Mouse (Mus musculus): Measurements from ENCODE around the gene Rxfp4. TPM values are rescaled to one million over a fixed set of nuclear protein-coding genes. Genes with fewer than 3 reads are reported as not detected.

The Rxfp4 gene
- total RNA-seq, 4 experiments from 2014 or later = 0.23 TPM; not detected in 3

DNA sequence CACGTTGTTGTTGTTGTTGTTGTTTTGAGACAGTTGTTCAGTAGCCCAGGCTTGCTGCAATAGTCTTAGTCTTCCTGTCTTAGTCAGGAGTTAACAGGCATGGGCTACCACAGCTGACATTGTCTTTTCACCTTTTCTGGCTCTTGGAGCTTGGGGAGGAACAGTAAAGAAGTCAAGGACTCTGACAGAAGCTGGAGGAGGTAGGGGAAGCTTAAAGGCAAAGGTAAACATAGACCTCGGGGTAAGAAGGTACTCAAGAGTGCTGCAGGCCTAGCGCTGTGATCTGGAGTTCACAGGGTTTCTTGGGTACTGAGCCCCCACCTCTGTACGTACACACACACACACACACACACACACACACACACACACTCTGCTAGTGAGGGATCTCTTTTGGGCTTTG, 24.2 kb downstream of the Rxfp4 start:
- no peak for DNase-seq (ENCODE audit: low spot score)

DNA sequence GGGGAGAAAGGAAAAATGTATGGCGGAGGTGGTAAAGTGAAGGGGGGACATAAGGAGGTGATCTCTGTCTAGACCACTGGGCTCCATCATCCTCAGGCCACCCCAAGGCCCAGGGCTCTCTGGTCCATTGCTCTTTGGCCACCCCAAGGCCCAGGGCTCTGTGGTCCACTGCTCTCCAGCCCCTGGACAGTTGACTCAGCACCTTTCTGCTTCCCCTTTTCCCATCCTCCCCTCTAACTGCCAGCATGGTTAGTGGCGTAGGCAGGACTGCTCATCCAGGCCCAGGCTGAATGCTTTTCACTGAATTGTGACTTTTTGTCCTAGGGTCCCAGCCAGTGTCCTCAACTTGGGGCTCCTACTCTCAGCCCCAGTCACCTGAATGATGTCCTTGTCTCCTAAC, 25.4 kb downstream of the Rxfp4 start:
- no peak for DNase-seq (ENCODE audit: low spot score)

- DNase-seq (ENCODE audit: low spot score) = no peak
Observed at GRCm38 (mm10) chr3:88627114-88627513, 25.8 kb downstream of the Rxfp4 start.

DNA sequence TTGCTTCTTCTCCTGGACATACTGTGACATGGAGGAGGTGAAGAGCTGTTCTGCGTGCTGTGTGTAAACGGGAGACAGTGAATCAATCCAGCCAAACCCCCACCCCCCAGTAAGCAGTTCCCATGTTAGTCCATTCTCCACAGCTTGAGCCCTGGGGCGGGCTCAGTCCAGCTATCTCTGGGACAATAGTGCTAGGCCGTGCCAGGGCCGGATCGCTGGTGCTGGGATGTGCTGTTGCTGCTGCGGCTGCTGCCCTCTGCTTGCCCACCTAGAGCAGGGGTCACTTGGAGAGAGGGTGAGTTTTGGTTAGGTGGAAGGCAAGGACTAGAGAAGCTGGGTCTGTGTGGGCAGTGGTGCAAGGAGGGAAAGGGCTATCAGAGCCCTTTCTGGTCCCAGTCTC, 26.6 kb downstream of the Rxfp4 start:
- no peak for DNase-seq (ENCODE audit: low spot score)

DNA sequence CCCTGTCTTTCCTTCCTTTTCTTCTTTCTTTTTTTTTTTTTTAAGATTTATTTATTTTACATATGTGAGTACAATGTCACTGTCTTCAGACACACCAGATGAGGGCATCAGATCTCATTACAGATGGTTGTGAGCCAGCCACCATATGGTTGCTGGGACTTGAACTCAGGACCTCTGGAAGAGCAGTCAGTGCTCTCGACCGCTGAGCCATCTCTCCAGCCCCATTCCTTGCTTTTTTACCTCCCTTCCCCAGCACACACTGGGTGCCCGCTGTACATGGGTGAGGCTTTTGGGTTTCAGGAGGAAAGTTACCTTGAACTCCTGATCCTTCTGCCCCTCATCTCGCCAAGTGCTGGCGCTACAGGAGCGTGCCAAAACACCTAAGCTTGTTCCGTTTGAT, 27.4 kb downstream of the Rxfp4 start:
- DNase-seq (ENCODE audit: low spot score) = no peak

GRCm38 (mm10) chr3:88624951-88625350, 28.0 kb downstream of the Rxfp4 start:
- peak; percentile 55 for DNase-seq (ENCODE audit: low spot score)

DNA sequence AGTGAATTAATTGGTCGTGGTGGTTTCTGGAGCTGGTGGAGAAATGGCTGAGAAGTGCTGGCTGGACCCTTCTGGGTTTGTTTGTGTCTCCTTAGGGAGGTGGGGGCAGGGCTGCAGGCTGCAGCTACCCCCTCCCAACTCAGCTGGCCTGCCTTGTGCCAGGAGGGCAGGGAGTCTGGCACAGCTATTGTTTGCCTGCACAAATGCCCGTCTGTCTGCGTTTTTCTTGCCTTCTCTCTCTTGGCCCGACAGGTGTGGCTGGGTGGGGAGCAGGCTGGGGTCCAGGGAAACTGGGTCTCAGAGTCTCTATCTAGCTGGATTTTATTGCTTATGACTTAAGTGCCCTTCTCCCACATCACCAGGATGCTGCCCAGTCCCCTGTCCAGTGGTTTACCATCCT, 28.6 kb downstream of the Rxfp4 start:
- no peak for DNase-seq (ENCODE audit: low spot score)

DNA sequence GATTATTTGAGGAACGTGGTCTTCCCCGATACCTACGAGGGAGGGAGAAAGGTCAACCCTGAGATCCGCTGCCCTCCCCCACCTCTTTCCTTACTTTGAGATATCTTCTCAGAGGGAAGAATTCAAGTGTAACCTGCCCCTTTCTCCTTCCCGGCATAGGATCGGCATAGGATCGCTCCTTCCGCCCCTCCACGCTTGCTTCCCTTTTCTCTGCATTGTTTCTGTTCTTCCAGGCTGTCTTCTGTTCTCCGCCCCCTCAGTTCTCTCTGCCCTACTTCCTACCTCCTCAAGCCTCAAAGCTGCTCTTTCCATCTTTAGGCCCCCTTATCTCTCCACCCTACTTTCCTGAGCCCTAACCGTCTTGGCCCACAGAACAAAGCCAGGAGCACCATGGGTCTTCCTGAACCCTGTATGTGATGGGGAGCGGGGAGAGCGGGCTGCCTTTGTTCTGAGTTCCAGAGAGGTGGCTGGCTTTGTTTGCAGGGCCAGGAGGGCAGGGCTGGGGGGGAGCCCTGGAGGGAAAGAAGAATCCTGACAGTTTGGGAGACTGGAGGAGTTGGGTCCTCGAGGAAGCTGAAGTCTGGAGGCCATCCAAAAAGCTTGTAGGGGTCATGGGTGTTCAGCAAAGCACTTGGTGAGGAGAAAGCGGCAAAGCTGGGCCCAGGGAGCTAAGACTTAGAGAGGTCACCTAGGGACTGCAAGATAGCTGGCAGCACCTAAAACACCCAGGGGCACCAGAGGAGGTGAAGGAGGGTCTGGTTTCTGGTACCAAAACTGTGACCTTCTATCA, 29.4 kb downstream of the Rxfp4 start:
- DNase-seq (ENCODE audit: low spot score) = peak; percentile 50

- DNase-seq (ENCODE audit: low spot score) = peak; percentile 68
Observed at GRCm38 (mm10) chr3:88622941-88623345, 30.0 kb downstream of the Rxfp4 start.

- peak; percentile 76 for DNase-seq (ENCODE audit: low spot score)
Observed at GRCm38 (mm10) chr3:88622113-88622940, 30.6 kb downstream of the Rxfp4 start.

- peak; percentile 78 for DNase-seq (ENCODE audit: low spot score)
Observed at GRCm38 (mm10) chr3:88621537-88622112, 31.3 kb downstream of the Rxfp4 start.

DNA sequence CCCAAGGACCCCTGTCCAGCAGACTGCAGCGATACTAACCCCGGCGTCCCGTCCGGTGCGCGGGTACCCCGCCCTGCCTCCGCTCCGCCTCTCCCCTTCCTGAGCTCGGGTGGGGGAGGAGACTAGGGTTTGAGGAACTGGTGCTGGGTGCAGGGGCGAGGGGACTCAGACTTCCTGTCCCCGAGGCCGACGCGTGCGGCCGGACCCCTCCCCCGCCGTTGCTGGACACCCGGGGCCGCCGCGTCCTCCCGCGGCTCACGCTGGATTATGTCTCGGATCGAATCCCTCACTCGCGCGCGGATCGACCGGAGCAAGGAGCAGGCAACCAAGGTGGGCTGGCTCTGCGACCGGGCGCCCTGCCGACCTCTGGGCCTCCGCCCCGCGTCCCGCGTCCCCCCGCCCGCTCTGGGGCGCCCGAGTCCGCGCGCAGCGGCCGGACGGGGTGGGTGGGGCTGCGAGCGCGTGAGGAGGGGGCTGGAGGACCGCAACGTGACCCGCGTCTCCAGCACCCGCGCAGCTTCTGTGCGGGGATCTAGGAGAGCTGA, 31.9 kb downstream of the Rxfp4 start:
- peak; percentile 89 for DNase-seq (ENCODE audit: low spot score)

- DNase-seq (ENCODE audit: low spot score) = no peak
Observed at GRCm38 (mm10) chr3:88620146-88620991, 32.6 kb downstream of the Rxfp4 start.

- DNase-seq (ENCODE audit: low spot score) = no peak
Observed at GRCm38 (mm10) chr3:88619113-88620097, 33.5 kb downstream of the Rxfp4 start.

- peak; percentile 59 for DNase-seq (ENCODE audit: low spot score)
Observed at GRCm38 (mm10) chr3:88618074-88618871, 34.7 kb downstream of the Rxfp4 start.

DNA sequence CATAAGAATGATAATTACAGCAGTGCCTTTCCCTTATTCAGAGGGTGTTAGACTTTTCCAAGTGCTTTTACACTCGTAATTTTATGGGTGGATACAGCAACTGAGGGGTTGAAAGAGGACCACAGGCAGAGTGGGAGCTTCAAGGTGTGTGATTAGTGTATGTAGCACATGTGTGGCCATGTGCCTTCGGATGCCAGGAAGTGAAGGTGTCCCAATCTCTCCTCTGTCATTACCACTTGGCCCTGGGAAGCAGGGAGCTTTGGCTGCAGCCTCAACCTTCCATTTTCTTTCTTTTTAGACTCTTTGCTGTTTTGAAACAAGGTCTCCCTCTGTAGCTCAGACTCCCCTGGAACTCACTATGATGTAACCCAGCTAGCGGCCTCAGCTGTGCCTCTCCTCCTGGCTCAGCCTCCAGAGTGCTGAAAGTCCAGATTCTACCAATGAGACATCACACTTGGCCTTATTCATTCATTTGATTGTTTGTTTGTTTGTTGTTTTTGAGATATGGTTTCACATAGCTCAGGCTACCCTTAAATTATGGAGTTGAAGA, 35.9 kb downstream of the Rxfp4 start:
- DNase-seq (ENCODE audit: low spot score) = no peak

GRCm38 (mm10) chr3:88615902-88616391, 37.0 kb downstream of the Rxfp4 start:
- DNase-seq (ENCODE audit: low spot score) = peak; percentile 87

GRCm38 (mm10) chr3:88615117-88615516, 37.8 kb downstream of the Rxfp4 start:
- DNase-seq (ENCODE audit: low spot score) = no peak

GRCm38 (mm10) chr3:88614418-88614817, 38.5 kb downstream of the Rxfp4 start:
- DNase-seq (ENCODE audit: low spot score) = no peak
